Mouse (Mus musculus) spleen, adult 12 weeks (tissue): ENCODE measurements around the gene Map2k4.

ENCODE experiments used
- DNase-seq: peaks from one replicate; pipeline ENCODE4 v3.0.0; 2022; ENCODE audit warnings: low spot score

The Map2k4 gene

GRCm38 (mm10) chr11:65706176-65706575 is 81.9 kb downstream of the Map2k4 start:
- DNase-seq, result no peak

GRCm38 (mm10) chr11:65704861-65705260 is 83.2 kb downstream of the Map2k4 start:
- no peak for DNase-seq

- no peak for DNase-seq
Observed at GRCm38 (mm10) chr11:65678824-65679402, 109.2 kb downstream of the Map2k4 start.

- no peak for DNase-seq
Observed at GRCm38 (mm10) chr11:65667348-65667969, 120.6 kb downstream of the Map2k4 start.

- no peak for DNase-seq
Observed at GRCm38 (mm10) chr11:65664903-65665302, 123.2 kb downstream of the Map2k4 start.

GRCm38 (mm10) chr11:65661790-65662522 is 126.1 kb downstream of the Map2k4 start:
- no peak for DNase-seq

- no peak for DNase-seq
Observed at GRCm38 (mm10) chr11:65653932-65654331, 134.2 kb downstream of the Map2k4 start.

GRCm38 (mm10) chr11:65651426-65651825 is 136.7 kb downstream of the Map2k4 start:
- no peak for DNase-seq

- DNase-seq, result no peak
Observed at GRCm38 (mm10) chr11:65649956-65650715, 138.0 kb downstream of the Map2k4 start.

- no peak for DNase-seq
Observed at GRCm38 (mm10) chr11:65649469-65649868, 138.6 kb downstream of the Map2k4 start.

- DNase-seq, result no peak
Observed at GRCm38 (mm10) chr11:65646314-65646713, 141.8 kb downstream of the Map2k4 start.

- no peak for DNase-seq
Observed at GRCm38 (mm10) chr11:65644539-65644938, 143.6 kb downstream of the Map2k4 start.

- DNase-seq, result no peak
Observed at GRCm38 (mm10) chr11:65640261-65640660, 147.8 kb downstream of the Map2k4 start.
